Mouse (Mus musculus) CD8-positive naive resting alpha-beta T cell, adult 57 days (primary cell): ENCODE measurements around the gene Slc50a1. TPM values are rescaled to one million over a fixed set of nuclear protein-coding genes. Genes with fewer than 3 reads are reported as not detected.

ENCODE experiments used
- total RNA-seq: library from RNA; stranded (reverse); gene quantifications from one replicate; pipeline ENCODE4 v1.2.4, GENCODE M21; 2023

Gene Slc50a1
- total RNA-seq: 126 TPM

DNA sequence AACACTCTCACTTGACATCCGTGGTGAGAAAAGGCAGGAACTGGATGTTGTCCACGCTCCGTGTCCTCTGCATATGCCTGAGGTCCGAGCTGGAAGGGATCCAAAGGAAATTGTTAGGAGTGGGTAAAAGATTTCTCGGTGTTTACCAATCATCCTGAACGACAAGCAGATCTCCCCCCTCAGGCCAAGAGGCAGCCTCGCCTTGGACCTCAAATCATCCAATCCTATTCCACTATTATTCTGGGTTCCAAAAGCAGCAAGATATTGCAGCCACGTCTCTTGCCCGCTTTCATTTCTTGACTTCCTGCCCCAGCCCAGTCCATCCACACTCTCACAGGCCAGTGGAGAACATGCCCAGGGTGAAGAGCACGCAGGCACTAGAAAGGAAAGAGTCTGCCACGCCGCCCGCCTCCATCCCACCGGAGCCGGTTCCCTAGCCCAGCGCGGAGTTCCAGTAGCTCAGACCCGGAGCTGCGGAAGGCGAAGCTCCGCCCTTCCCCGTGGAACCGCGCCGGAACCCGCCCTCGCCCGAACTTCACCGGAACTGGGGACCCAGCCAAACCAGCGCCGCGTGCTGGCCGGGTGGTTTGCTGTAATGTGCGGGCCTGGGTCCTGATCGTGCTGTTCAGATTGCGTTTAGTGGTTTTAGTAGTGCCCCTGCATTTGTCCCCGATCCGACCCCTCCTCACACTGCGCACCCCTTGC, at the start of gene Slc50a1:
Gene Slc50a1 (minus strand): TSS at position 520 of the 705 bp plus-strand sequence.

GRCm38 (mm10) chr3:89280606-89281511, 10.5 kb upstream of the Slc50a1 start, which contains the start of gene Efna1:
Gene Efna1, minus strand, starts transcription at chr3:89281142.

GRCm38 (mm10) chr3:89259076-89259475, 11.3 kb downstream of the Slc50a1 start, which contains the start of gene Dpm3:
Gene Dpm3, plus strand, starts transcription at chr3:89259358.

GRCm38 (mm10) chr3:89246261-89247100, 23.9 kb downstream of the Slc50a1 start, which contains the start of gene Trim46:
Gene Trim46, minus strand, starts transcription at chr3:89246309.

DNA sequence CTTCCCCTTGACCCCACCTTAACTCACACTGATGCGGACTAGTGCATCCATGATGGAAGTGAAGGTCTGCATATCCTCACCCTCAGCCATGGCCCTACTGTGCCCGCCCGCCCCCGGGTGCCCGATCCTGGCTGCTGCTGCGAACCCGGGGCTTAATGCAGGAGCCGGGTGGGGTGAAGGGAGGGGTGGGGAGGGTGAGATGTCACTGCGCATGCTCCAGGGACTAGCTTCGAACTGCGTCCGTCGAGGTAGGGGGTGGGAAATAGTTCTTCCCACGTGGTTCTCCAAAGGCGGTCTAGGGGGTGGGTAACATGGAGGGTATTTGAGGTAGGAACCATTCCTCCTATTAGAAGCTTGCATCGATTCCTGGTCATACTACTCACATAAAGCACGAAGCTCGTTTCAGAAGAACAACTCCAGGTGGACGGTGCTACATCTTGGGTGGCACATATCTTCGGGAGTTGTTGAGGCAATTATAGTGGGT, 24.6 kb downstream of the Slc50a1 start, which contains the start of gene Krtcap2:
Gene Krtcap2 (plus strand): TSS at position 279 of the 484 bp plus-strand sequence.

GRCm38 (mm10) chr3:89228836-89229235, 41.5 kb downstream of the Slc50a1 start, which contains the start of gene Muc1:
Gene Muc1, plus strand, starts transcription at chr3:89229057.

GRCm38 (mm10) chr3:89226900-89227299, 43.5 kb downstream of the Slc50a1 start, which contains the start of gene Mtx1:
Gene Mtx1, minus strand, starts transcription at chr3:89227088.

Other genes starting within 250 kb of the Slc50a1 start
- 80.4 TPM for gene Rusc1, start 177.3 kb downstream of the Slc50a1 start, total RNA-seq
- gene Gm43738, start 169.5 kb downstream of the Slc50a1 start, total RNA-seq: not detected
- gene Fdps, start 168.6 kb downstream of the Slc50a1 start, total RNA-seq: 24.2 TPM
- not detected for gene Pklr, start 134.4 kb downstream of the Slc50a1 start, total RNA-seq
- 19.3 TPM for gene Hcn3, start 110.4 kb downstream of the Slc50a1 start, total RNA-seq
- 122 TPM for gene Clk2, start 105.8 kb downstream of the Slc50a1 start, total RNA-seq
- gene Scamp3, start 93.1 kb downstream of the Slc50a1 start, total RNA-seq: 152 TPM
- 176 TPM for gene Fam189b, start 87.4 kb downstream of the Slc50a1 start, total RNA-seq
- gene Gba, start 67.6 kb downstream of the Slc50a1 start, total RNA-seq: 67.9 TPM
- 6.5 TPM for gene Thbs3, start 55.4 kb downstream of the Slc50a1 start, total RNA-seq
- gene Mtx1, start 43.5 kb downstream of the Slc50a1 start, total RNA-seq: 193 TPM
- gene Muc1, start 41.5 kb downstream of the Slc50a1 start, total RNA-seq: not detected
- gene Krtcap2, start 24.6 kb downstream of the Slc50a1 start, total RNA-seq: 96.7 TPM
- gene Trim46, start 24.3 kb downstream of the Slc50a1 start, total RNA-seq: 1.5 TPM
- 72.2 TPM for gene Dpm3, start 11.2 kb downstream of the Slc50a1 start, total RNA-seq
- gene Efna1, start 10.6 kb upstream of the Slc50a1 start, total RNA-seq: not detected
- gene Efna3, start 52.4 kb upstream of the Slc50a1 start, total RNA-seq: not detected
- not detected for gene Efna4, start 67.5 kb upstream of the Slc50a1 start, total RNA-seq
- gene Adam15, start 79.4 kb upstream of the Slc50a1 start, total RNA-seq: 2.8 TPM
- not detected for gene Dcst2, start 91.4 kb upstream of the Slc50a1 start, total RNA-seq
- not detected for gene Dcst1, start 94.7 kb upstream of the Slc50a1 start, total RNA-seq
- gene Zbtb7b, start 124.2 kb upstream of the Slc50a1 start, total RNA-seq: 6.8 TPM
- gene Lenep, start 132.2 kb upstream of the Slc50a1 start, total RNA-seq: not detected
- gene Flad1, start 141.3 kb upstream of the Slc50a1 start, total RNA-seq: 29.3 TPM
- gene Cks1b, start 147.8 kb upstream of the Slc50a1 start, total RNA-seq: 2.8 TPM
- gene Shc1, start 147.9 kb upstream of the Slc50a1 start, total RNA-seq: 95.4 TPM
- 48.9 TPM for gene Pygo2, start 159.6 kb upstream of the Slc50a1 start, total RNA-seq
- gene Pbxip1, start 166.1 kb upstream of the Slc50a1 start, total RNA-seq: 98.2 TPM
- gene Pmvk, start 184.0 kb upstream of the Slc50a1 start, total RNA-seq: 13.5 TPM
- gene Kcnn3, start 249.6 kb upstream of the Slc50a1 start, total RNA-seq: not detected